ENCODE assay signal across 8 mouse cellular contexts in genomic region chr4:125029891-125030614, GRCm38 (mm10). TPM values are rescaled to one million over a fixed set of nuclear protein-coding genes. Genes with fewer than 3 reads are reported as not detected.
A peak's percentile ranks its signal among the peaks of the same experiment; 100 is the strongest.
DNase-seq lines count a peak whose midpoint lies in the region; ATAC-seq and TF ChIP-seq lines count a peak whose summit lies in the region.

No protein-coding gene starts in this region.

- H3K4me3 ChIP-seq in cortical plate, adult 2 months (ENCODE audit: insufficient read depth, low read length): peak overlapping the region; percentile 72

- no peak overlapping the region for H3K27ac ChIP-seq in cortical plate, adult 2 months (ENCODE audit: insufficient read depth, low read length)

- peaks cover 1% of the 10 kb centered on the region; the same call in 1 of the 2 replicates for H3K4me1 ChIP-seq in cortical plate, adult 2 months (ENCODE audit: control insufficient read depth, insufficient read depth, low read length)

- DNase-seq in gastrocnemius, postnatal 10 days: peak; percentile 93
- DNase-seq in induced T-regulatory cell, adult 2 months (ENCODE audit: low read depth): peak; percentile 97
- DNase-seq in left cerebral cortex, adult 9 months (ENCODE audit: low spot score in 2 of 2): peak; percentile 75 to 91
- DNase-seq in right cerebral cortex, postnatal 14 days: peak; percentile 92
- DNase-seq in urinary bladder, postnatal 36 days (ENCODE audit: low spot score in 2 of 2): peak; percentile 89 to 94

- peak; percentile 99 for ATAC-seq in activated CD4-positive, CD25-positive, alpha-beta regulatory T cell, adult 4 months
- ATAC-seq in megakaryocyte progenitor cell, adult 5-6 weeks (replicated peaks; ENCODE audit: poor library complexity): peak; percentile 99

- no peak for TF ChIP-seq CTCF in cortical plate, adult 2 months (IDR thresholded peaks at IDR 0.05; ENCODE audit: extremely low read depth, insufficient read depth, low read length)

- peak; percentile 92 for TF ChIP-seq POLR2A in cortical plate, adult 2 months (IDR thresholded peaks at IDR 0.05; ENCODE audit: extremely low read depth, insufficient read depth, low read length)

RNA-seq across cellular contexts. Expression of gene Gnl2, which starts 13.7 kb away (rescaled TPM):
- 10 to 100 TPM; 60.7 to 68.3 TPM for polyA plus RNA-seq in activated CD4-positive, CD25-positive, alpha-beta regulatory T cell, adult 4 months (2017; shearing (Covaris generic))
- polyA plus RNA-seq in cortical plate, adult 2 months (2012; rRNA removed): 115 and 125 TPM in 2 replicates
- total RNA-seq in gastrocnemius, postnatal 10 days (2021): 10 to 100 TPM; 38.2 to 42.6 TPM
- 87.0 and 101 TPM in 2 replicates for total RNA-seq in megakaryocyte progenitor cell, adult 5-6 weeks (2015)
- 133 and 205 TPM in 2 replicates for total RNA-seq in megakaryocyte progenitor cell, adult 5-6 weeks (2017)

RNA-seq across cellular contexts. Expression of gene Dnali1, which starts 35.5 kb away (rescaled TPM):
- not detected for polyA plus RNA-seq in activated CD4-positive, CD25-positive, alpha-beta regulatory T cell, adult 4 months (2017; shearing (Covaris generic))
- polyA plus RNA-seq in cortical plate, adult 2 months (2012; rRNA removed): 0.51 and 1.3 TPM in 2 replicates
- total RNA-seq in gastrocnemius, postnatal 10 days (2021): not detected
- 0.15 TPM in 1 of 2 replicates, not detected in the other for total RNA-seq in megakaryocyte progenitor cell, adult 5-6 weeks (2015)
- not detected in 2 replicates for total RNA-seq in megakaryocyte progenitor cell, adult 5-6 weeks (2017)

RNA-seq across cellular contexts. Expression of gene Snip1, which starts 36.4 kb away (rescaled TPM):
- polyA plus RNA-seq in activated CD4-positive, CD25-positive, alpha-beta regulatory T cell, adult 4 months (2017; shearing (Covaris generic)): 10 to 100 TPM in 1 of 2 experiments, 1 to 10 TPM in 1; 8.2 to 10.6 TPM
- 10.3 and 11.0 TPM in 2 replicates for polyA plus RNA-seq in cortical plate, adult 2 months (2012; rRNA removed)
- total RNA-seq in gastrocnemius, postnatal 10 days (2021): 1 to 10 TPM; 7.3 to 8.7 TPM
- 22.0 and 28.6 TPM in 2 replicates for total RNA-seq in megakaryocyte progenitor cell, adult 5-6 weeks (2015)
- 28.3 and 33.5 TPM in 2 replicates for total RNA-seq in megakaryocyte progenitor cell, adult 5-6 weeks (2017)

RNA-seq across cellular contexts. Expression of gene Rspo1, which starts 43.8 kb away (rescaled TPM):
- not detected for polyA plus RNA-seq in activated CD4-positive, CD25-positive, alpha-beta regulatory T cell, adult 4 months (2017; shearing (Covaris generic))
- 22.8 and 23.5 TPM in 2 replicates for polyA plus RNA-seq in cortical plate, adult 2 months (2012; rRNA removed)
- total RNA-seq in gastrocnemius, postnatal 10 days (2021): under 1 TPM; 0.47 to 0.65 TPM
- total RNA-seq in megakaryocyte progenitor cell, adult 5-6 weeks (2015): 0.89 and 2.6 TPM in 2 replicates
- total RNA-seq in megakaryocyte progenitor cell, adult 5-6 weeks (2017): 0.41 and 0.71 TPM in 2 replicates

RNA-seq across cellular contexts. Expression of gene Meaf6, which starts 54.9 kb away (rescaled TPM):
- 10 to 100 TPM; 62.6 to 68.1 TPM for polyA plus RNA-seq in activated CD4-positive, CD25-positive, alpha-beta regulatory T cell, adult 4 months (2017; shearing (Covaris generic))
- 101 and 104 TPM in 2 replicates for polyA plus RNA-seq in cortical plate, adult 2 months (2012; rRNA removed)
- 10 to 100 TPM in 1 of 2 experiments, 1 to 10 TPM in 1; 8.3 to 13.0 TPM for total RNA-seq in gastrocnemius, postnatal 10 days (2021)
- 37.5 and 48.8 TPM in 2 replicates for total RNA-seq in megakaryocyte progenitor cell, adult 5-6 weeks (2015)
- total RNA-seq in megakaryocyte progenitor cell, adult 5-6 weeks (2017): 39.0 and 57.7 TPM in 2 replicates
